Mouse (Mus musculus): ENCODE results near the gene Gm20388.
"Not testable (repeated sequence)": the region's sequence is repeated elsewhere in the genome, so short reads cannot be mapped to it uniquely, and the experiment has no call there.

Gm20388 gene

GRCm38 (mm10) chr8:123894502-123895097 is 3984.0 kb downstream of the Gm20388 start, which contains the start of gene Acta1:
Gene Acta1 (minus strand): TSS chr8:123894751.
- DNase-seq: no peak

- no peak for DNase-seq
Observed at GRCm38 (mm10) chr8:123895230-123895629, 3984.6 kb downstream of the Gm20388 start.

- DNase-seq: no peak
Observed at GRCm38 (mm10) chr8:123895680-123896365, 3985.2 kb downstream of the Gm20388 start.

- no peak for DNase-seq
Observed at GRCm38 (mm10) chr8:123896366-123896761, 3985.7 kb downstream of the Gm20388 start.

- DNase-seq: no peak
Observed at GRCm38 (mm10) chr8:123896774-123897173, 3986.1 kb downstream of the Gm20388 start.

GRCm38 (mm10) chr8:123898576-123898975 is 3987.9 kb downstream of the Gm20388 start:
- no peak for DNase-seq

GRCm38 (mm10) chr8:123899366-123899765 is 3988.7 kb downstream of the Gm20388 start:
- DNase-seq: no peak

- no peak for DNase-seq
Observed at GRCm38 (mm10) chr8:123902653-123903052, 3992.0 kb downstream of the Gm20388 start.

- no peak for DNase-seq
Observed at GRCm38 (mm10) chr8:123907604-123908003, 3997.0 kb downstream of the Gm20388 start.

GRCm38 (mm10) chr8:123912265-123912664 is 4001.6 kb downstream of the Gm20388 start:
- no peak for DNase-seq

- DNase-seq: no peak
Observed at GRCm38 (mm10) chr8:123914635-123915034, 4004.0 kb downstream of the Gm20388 start.

GRCm38 (mm10) chr8:123924719-123925118 is 4014.1 kb downstream of the Gm20388 start:
- peak; percentile 78 to 88 for DNase-seq

- DNase-seq: no peak
Observed at GRCm38 (mm10) chr8:123925671-123926070, 4015.0 kb downstream of the Gm20388 start.

- no peak for DNase-seq
Observed at GRCm38 (mm10) chr8:123929026-123929425, 4018.4 kb downstream of the Gm20388 start.

GRCm38 (mm10) chr8:123948942-123949685 is 4038.5 kb downstream of the Gm20388 start, which contains the start of gene Nup133:
Gene Nup133 (minus strand): TSS chr8:123949265.
- DNase-seq: peak; percentile 98 to 99

GRCm38 (mm10) chr8:123949686-123949986 is 4039.0 kb downstream of the Gm20388 start:
- DNase-seq: no peak

- peak; percentile 63 to 77 for DNase-seq
Observed at GRCm38 (mm10) chr8:123950077-123950802, 4039.6 kb downstream of the Gm20388 start.

- no peak for DNase-seq
Observed at GRCm38 (mm10) chr8:123953686-123954085, 4043.0 kb downstream of the Gm20388 start.

- DNase-seq: no peak
Observed at GRCm38 (mm10) chr8:123954246-123954645, 4043.6 kb downstream of the Gm20388 start.

- DNase-seq: no peak
Observed at GRCm38 (mm10) chr8:123958130-123958529, 4047.5 kb downstream of the Gm20388 start.

GRCm38 (mm10) chr8:123959473-123959872 is 4048.8 kb downstream of the Gm20388 start:
- DNase-seq: no peak

- DNase-seq: no peak
Observed at GRCm38 (mm10) chr8:123960056-123960455, 4049.4 kb downstream of the Gm20388 start.

GRCm38 (mm10) chr8:123960556-123960955 is 4049.9 kb downstream of the Gm20388 start:
- DNase-seq: not testable (repeated sequence)

Measured in kidney, adult 8-10 months (tissue).